Mouse (Mus musculus) thymus, adult 2 months (tissue): ENCODE results near the gene Sgo2a. TPM values are rescaled to one million over a fixed set of nuclear protein-coding genes. Genes with fewer than 3 reads are reported as not detected.
"Not testable (repeated sequence)": the region's sequence is repeated elsewhere in the genome, so short reads cannot be mapped to it uniquely, and the experiment has no call there.

Source experiments
- DNase-seq: peaks from one replicate; pipeline ENCODE4 v3.0.0; 2021
- H3K27ac ChIP-seq: fragments of 200-500 bp; 2 replicates; pipeline ENCODE4 v1.5.1; 2012; ENCODE audit warnings: low read length, control low read depth; ENCODE audit not compliant: control insufficient read depth, insufficient read depth
- H3K27me3 ChIP-seq: fragments of 200-500 bp; 2 replicates; pipeline ENCODE4 v1.6.1; 2012; ENCODE audit warnings: mild to moderate bottlenecking, low read length, moderate library complexity, mixed read lengths; ENCODE audit not compliant: control insufficient read depth, insufficient read depth
- H3K36me3 ChIP-seq: fragments of 200-500 bp; 2 replicates; pipeline ENCODE4 v1.6.1; 2012; ENCODE audit warnings: mild to moderate bottlenecking, low read length, moderate library complexity; ENCODE audit not compliant: control insufficient read depth, insufficient read depth
- H3K4me1 ChIP-seq: fragments of 200-500 bp; replicated peaks from 2 replicates; pipeline ENCODE4 v1.6.1; 2012; ENCODE audit warnings: low read length; ENCODE audit not compliant: control insufficient read depth, insufficient read depth
- H3K4me3 ChIP-seq: fragments of 200-500 bp; 2 replicates; pipeline ENCODE4 v1.5.1; 2012; ENCODE audit warnings: mild to moderate bottlenecking, low read length, control low read depth, moderate library complexity; ENCODE audit not compliant: control insufficient read depth, insufficient read depth
- CTCF ChIP-seq: fragments of 200-500 bp; IDR thresholded peaks from 2 replicates; pipeline ENCODE4 v1.5.1; 2012; ENCODE audit warnings: mild to moderate bottlenecking, control low read depth, low read length, moderate library complexity, borderline replicate concordance; ENCODE audit not compliant: control insufficient read depth, poor library complexity, insufficient read depth; ENCODE audit errors: extremely low read depth
- POLR2A ChIP-seq: fragments of 200-500 bp; IDR thresholded peaks from 2 replicates; pipeline ENCODE4 v1.6.1; 2012; ENCODE audit warnings: mild to moderate bottlenecking, low read length, control low read depth, moderate library complexity; ENCODE audit not compliant: control insufficient read depth, poor library complexity, insufficient read depth; ENCODE audit errors: extremely low read depth
- WGBS: fragments of 180-500 bp; shearing (Covaris S2); methylation state at CpG from one replicate; pipeline ENCODE4 v1.1.7; 2018; 5-methylcytosine and 5-hydroxymethylcytosine counted together
- polyA plus RNA-seq: library from polyadenylated mRNA; depleted of rRNA; stranded (reverse); fragments of >200 nt; gene quantifications from 2 replicates; pipeline ENCODE4 v1.2.3, GENCODE M21; 2012

The Sgo2a gene
- polyA plus RNA-seq, 1 experiment, result 3.6 TPM

- H3K4me1 ChIP-seq, result peaks cover 4% of the 10 kb centered on the region
- 96% methylated on average over 2 of the region's 2 CpGs for WGBS
- H3K4me3 ChIP-seq, result no peak overlapping the region
- no peak overlapping the region for H3K27ac ChIP-seq
- H3K36me3 ChIP-seq, result no peaks in the 10 kb centered on the region
- TF ChIP-seq POLR2A (no peak), CTCF (no peak)
- DNase-seq, result no peak
- no peaks in the 10 kb centered on the region for H3K27me3 ChIP-seq
Measured at GRCm38 (mm10) chr1:57991277-57991676, 4.5 kb upstream of the Sgo2a start.

GRCm38 (mm10) chr1:57996133-57996615, 403 bp downstream of the Sgo2a start:
- WGBS, result under 1% methylated on average over 29 of the region's 29 CpGs
- DNase-seq, result no peak
- TF ChIP-seq POLR2A (0 out of 2 replicates have a peak, but pooled peaks have one; percentile 3), CTCF (no peak; the same call in 1 of the 2 replicates)
- Histone ChIP-seq H3K36me3 (no peaks in the 10 kb centered on the region; the same call in 1 of the 2 replicates), H3K27ac (no peak overlapping the region), H3K4me3 (peak overlapping the region; percentile 74), H3K4me1 (peaks cover 9% of the 10 kb centered on the region), H3K27me3 (no peaks in the 10 kb centered on the region)

- Histone ChIP-seq H3K4me1 (peaks cover 9% of the 10 kb centered on the region), H3K27ac (no peak overlapping the region), H3K27me3 (no peaks in the 10 kb centered on the region), H3K36me3 (peaks cover 10% of the 10 kb centered on the region; the same call in 1 of the 2 replicates), H3K4me3 (no peak overlapping the region)
- TF ChIP-seq POLR2A (no peak), CTCF (no peak)
- WGBS, result 97% methylated on average over 3 of the region's 3 CpGs
- no peak for DNase-seq
Measured at GRCm38 (mm10) chr1:57998146-57998545, 2.4 kb downstream of the Sgo2a start.

- H3K36me3 ChIP-seq, result peaks cover 23% of the 10 kb centered on the region
- H3K27ac ChIP-seq, H3K4me1 ChIP-seq, H3K27me3 ChIP-seq, H3K4me3 ChIP-seq, DNase-seq: not testable (repeated sequence)
- WGBS, result 99% methylated on average over 7 of the region's 7 CpGs
Measured at GRCm38 (mm10) chr1:58006388-58006787, 10.6 kb downstream of the Sgo2a start.

GRCm38 (mm10) chr1:58018856-58019255, 23.1 kb downstream of the Sgo2a start, which contains the start of gene Kctd18:
Kctd18 (minus strand) TSS chr1:58018956.
- WGBS, result 95% methylated on average over 7 of the region's 7 CpGs
- Histone ChIP-seq H3K27me3 (no peaks in the 10 kb centered on the region), H3K27ac (no peak within 1 kb of the TSS), H3K4me3 (no peak within 1 kb of the TSS), H3K4me1 (no peaks in the 10 kb centered on the region), H3K36me3 (peaks cover 64% of the 10 kb centered on the region)
- TF ChIP-seq POLR2A (no peak), CTCF (no peak)
- DNase-seq, result no peak

- no peak for TF ChIP-seq CTCF
- TF ChIP-seq POLR2A, result no peak
- Histone ChIP-seq H3K27me3 (no peaks in the 10 kb centered on the region), H3K4me1 (peaks cover 4% of the 10 kb centered on the region; the same call in 1 of the 2 replicates), H3K36me3 (peaks cover 15% of the 10 kb centered on the region), H3K27ac (no peak overlapping the region), H3K4me3 (no peak overlapping the region)
- no peak for DNase-seq
- 94% methylated on average over 7 of the region's 7 CpGs for WGBS
Measured at GRCm38 (mm10) chr1:58027707-58028106, 31.9 kb downstream of the Sgo2a start.

- Histone ChIP-seq H3K27me3 (no peaks in the 10 kb centered on the region), H3K4me1 (peaks cover 4% of the 10 kb centered on the region; the same call in 1 of the 2 replicates), H3K4me3 (no peak within 1 kb of the TSS), H3K27ac (no peak within 1 kb of the TSS), H3K36me3 (peaks cover 6% of the 10 kb centered on the region; the same call in 1 of the 2 replicates)
- 2% methylated on average over 12 of the region's 12 CpGs for WGBS
- DNase-seq, result no peak
- TF ChIP-seq CTCF, result no peak
- no peak for TF ChIP-seq POLR2A
Measured at GRCm38 (mm10) chr1:58029636-58030117, 33.9 kb downstream of the Sgo2a start, which contains the start of gene Aox1. Aox1 (plus strand) TSS chr1:58029931.
